11 mouse cellular contexts compared by ENCODE assay signal in the genomic region with DNA sequence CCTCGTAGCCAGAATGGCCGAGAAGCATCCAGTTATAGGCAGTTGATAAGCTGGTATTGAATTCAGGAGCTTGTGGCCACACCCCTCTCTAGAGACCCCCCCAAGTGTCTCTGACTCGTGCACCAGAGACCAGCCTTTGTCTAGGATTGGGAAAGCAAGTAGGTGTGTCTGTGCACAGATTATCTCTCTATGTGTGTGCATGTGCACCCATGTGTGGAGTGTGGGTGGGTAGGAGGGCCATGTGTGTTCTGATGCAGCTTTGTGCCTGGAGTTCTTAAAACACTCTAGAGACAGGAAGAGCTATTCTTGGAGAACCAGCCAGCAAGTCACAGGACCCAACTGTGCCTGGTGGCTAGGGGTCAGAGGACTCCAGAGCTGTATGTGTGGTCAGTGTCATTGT. TPM values are rescaled to one million over a fixed set of nuclear protein-coding genes. Genes with fewer than 3 reads are reported as not detected.
DNase-seq lines count a peak whose midpoint lies in the region; ATAC-seq and TF ChIP-seq lines count a peak whose summit lies in the region.
"Had no signal": no experiment of that assay in that cellular context is flagged by ENCODE, and none has a peak within 500 bp of the region (broad histone marks: within the 10 kb centered on the region; RNA-seq: fewer than 3 reads in every experiment).

No protein-coding gene starts in this region.

- WGBS in liver, embryonic 13.5 days (ENCODE audit: insufficient replicate concordance) = 49% methylated on average over 3 of the region's 3 CpGs
- 85% methylated on average over 3 of the region's 3 CpGs for WGBS in neural tube, embryonic 15.5 days

- H3K36me3 ChIP-seq in liver, embryonic 13.5 days = no peaks in the 10 kb centered on the region; the same call in 1 of the 2 replicates
- 0 out of 2 replicates have a peak, but pooled peaks cover 4% of the 10 kb centered on the region for H3K36me3 ChIP-seq in neural tube, embryonic 15.5 days

- H3K27me3 ChIP-seq in liver, embryonic 13.5 days = no peaks in the 10 kb centered on the region
- no peaks in the 10 kb centered on the region for H3K27me3 ChIP-seq in neural tube, embryonic 15.5 days (replicated peaks)
- H3K27me3 ChIP-seq: embryonic facial prominence, embryonic 15.5 days; limb, embryonic 13.5 days had no signal

- no peak for TF ChIP-seq CTCF in layer of hippocampus, adult 2 months (conservative IDR thresholded peaks at IDR 0.05)

- peaks cover 66% of the 10 kb centered on the region for H3K4me1 ChIP-seq in brown adipose tissue, adult 24 weeks (ENCODE audit: control insufficient read depth, insufficient read depth, insufficient read length, low read length)
- peaks cover 95% of the 10 kb centered on the region for H3K4me1 ChIP-seq in liver, embryonic 13.5 days (replicated peaks)
- H3K4me1 ChIP-seq in neural tube, embryonic 15.5 days = peaks cover 28% of the 10 kb centered on the region

- ATAC-seq in liver, embryonic 13.5 days (ENCODE audit: low read depth) = 0 out of 2 replicates have a peak, but pooled peaks have one; percentile 11
- no peak for ATAC-seq in neural tube, embryonic 15.5 days (ENCODE audit: low FRiP score)

- no peak overlapping the region for H3K4me3 ChIP-seq in layer of hippocampus, adult 2 months
- H3K4me3 ChIP-seq in brown adipose tissue, adult 24 weeks (ENCODE audit: insufficient read depth, low read depth, low read length) = no peak overlapping the region
- no peak overlapping the region for H3K4me3 ChIP-seq in liver, embryonic 13.5 days (replicated peaks)
- H3K4me3 ChIP-seq in neural tube, embryonic 15.5 days (replicated peaks) = no peak overlapping the region
- H3K4me3 ChIP-seq: embryonic facial prominence, embryonic 15.5 days; limb, embryonic 13.5 days had no signal

- H3K4me2 ChIP-seq in liver, embryonic 13.5 days = no peak overlapping the region
- H3K4me2 ChIP-seq in neural tube, embryonic 15.5 days = no peak overlapping the region
- H3K4me2 ChIP-seq: embryonic facial prominence, embryonic 15.5 days; limb, embryonic 13.5 days had no signal

- peak overlapping the region; percentile 33; the same call in 1 of the 2 replicates for H3K9ac ChIP-seq in liver, embryonic 13.5 days
- no peak overlapping the region for H3K9ac ChIP-seq in neural tube, embryonic 15.5 days (replicated peaks)
- H3K9ac ChIP-seq: embryonic facial prominence, embryonic 15.5 days; limb, embryonic 13.5 days had no signal

- peak overlapping the region; percentile 80 for H3K27ac ChIP-seq in layer of hippocampus, adult 2 months
- peak overlapping the region; percentile 4; the same call in 1 of the 2 replicates for H3K27ac ChIP-seq in brown adipose tissue, adult 24 weeks (replicated peaks; ENCODE audit: low read depth, low read length)
- H3K27ac ChIP-seq in liver, embryonic 13.5 days = peak overlapping the region; percentile 69
- H3K27ac ChIP-seq in neural tube, embryonic 15.5 days (replicated peaks) = no peak overlapping the region
- H3K27ac ChIP-seq: limb, embryonic 13.5 days had no signal

- peak; percentile 96 for DNase-seq in heart, adult 11 months
- no peak for DNase-seq in heart, postnatal 36 days
- DNase-seq in layer of hippocampus, adult 2 months (ENCODE audit: low spot score in 2 of 2) = peak; percentile 37 to 51
- no peak for DNase-seq in layer of hippocampus, adult 9-10 months (ENCODE audit: low spot score)
- DNase-seq in liver, embryonic 13.5 days = no peak
- no peak for DNase-seq in cerebellum, adult 9-10 months
- DNase-seq: right cerebral cortex, postnatal 4 days had no signal

- H3K9me3 ChIP-seq in liver, embryonic 13.5 days (replicated peaks) = no peaks in the 10 kb centered on the region
- no peaks in the 10 kb centered on the region for H3K9me3 ChIP-seq in neural tube, embryonic 15.5 days (replicated peaks)
- H3K9me3 ChIP-seq: embryonic facial prominence, embryonic 15.5 days; limb, embryonic 13.5 days had no signal

- intact Hi-C loops in heart, postnatal 36 days (cut with DNase I) = loop anchor here (1.0 to 2.0 kb wide), 2 partner anchors 14 to 25 kb away; no protein-coding TSS in a partner anchor

RNA-seq across cellular contexts. Expression of a gene that starts 21.3 kb away (rescaled TPM):
- 10 to 100 TPM; 12.0 to 12.1 TPM for total RNA-seq in heart, postnatal 36 days (2021)
- 10 to 100 TPM; 20.5 to 24.4 TPM for total RNA-seq in layer of hippocampus, adult 2 months (2021)
- polyA plus RNA-seq in brown adipose tissue, adult 24 weeks (2012; ENCODE audit: insufficient read depth, insufficient read length, missing spikeins) = 7.3 and 9.1 TPM in 2 replicates
- 9.7 and 10.5 TPM in 2 replicates for polyA plus RNA-seq in liver, embryonic 13.5 days (2015; fragmentation: Nextera tagmentation; extraction: Ambion mirVana)
- 14.7 and 19.2 TPM in 2 replicates for polyA plus RNA-seq in neural tube, embryonic 15.5 days (2015; fragmentation: Nextera tagmentation; extraction: Ambion mirVana)

RNA-seq across cellular contexts. Expression of a gene that starts 32.8 kb away (rescaled TPM):
- 10 to 100 TPM; 88.4 to 91.4 TPM for total RNA-seq in heart, postnatal 36 days (2021)
- 10 to 100 TPM; 37.2 to 40.7 TPM for total RNA-seq in layer of hippocampus, adult 2 months (2021)
- polyA plus RNA-seq in brown adipose tissue, adult 24 weeks (2012; ENCODE audit: insufficient read depth, insufficient read length, missing spikeins) = 106 and 116 TPM in 2 replicates
- 36.2 TPM in 2 replicates for polyA plus RNA-seq in liver, embryonic 13.5 days (2015; fragmentation: Nextera tagmentation; extraction: Ambion mirVana)
- polyA plus RNA-seq in neural tube, embryonic 15.5 days (2015; fragmentation: Nextera tagmentation; extraction: Ambion mirVana) = 44.4 and 51.1 TPM in 2 replicates

RNA-seq across cellular contexts. Expression of a gene that starts 33.0 kb away (rescaled TPM):
- 100 to 1,000 TPM; 133 to 138 TPM for total RNA-seq in heart, postnatal 36 days (2021)
- 100 to 1,000 TPM; 447 to 453 TPM for total RNA-seq in layer of hippocampus, adult 2 months (2021)
- 90.9 and 113 TPM in 2 replicates for polyA plus RNA-seq in brown adipose tissue, adult 24 weeks (2012; ENCODE audit: insufficient read depth, insufficient read length, missing spikeins)
- polyA plus RNA-seq in liver, embryonic 13.5 days (2015; fragmentation: Nextera tagmentation; extraction: Ambion mirVana) = 177 and 182 TPM in 2 replicates
- polyA plus RNA-seq in neural tube, embryonic 15.5 days (2015; fragmentation: Nextera tagmentation; extraction: Ambion mirVana) = 381 and 389 TPM in 2 replicates

RNA-seq across cellular contexts. Expression of a gene that starts 33.6 kb away (rescaled TPM):
- 10 to 100 TPM; 22.2 to 25.8 TPM for total RNA-seq in heart, postnatal 36 days (2021)
- total RNA-seq in layer of hippocampus, adult 2 months (2021) = 10 to 100 TPM; 41.4 to 46.4 TPM
- 7.7 and 17.4 TPM in 2 replicates for polyA plus RNA-seq in brown adipose tissue, adult 24 weeks (2012; ENCODE audit: insufficient read depth, insufficient read length, missing spikeins)
- 82.8 and 84.9 TPM in 2 replicates for polyA plus RNA-seq in liver, embryonic 13.5 days (2015; fragmentation: Nextera tagmentation; extraction: Ambion mirVana)
- 137 and 142 TPM in 2 replicates for polyA plus RNA-seq in neural tube, embryonic 15.5 days (2015; fragmentation: Nextera tagmentation; extraction: Ambion mirVana)

RNA-seq across cellular contexts. Expression of a gene that starts 48.1 kb away (rescaled TPM):
- 10 to 100 TPM; 28.9 to 35.0 TPM for total RNA-seq in heart, postnatal 36 days (2021)
- total RNA-seq in layer of hippocampus, adult 2 months (2021) = 100 to 1,000 TPM; 274 to 297 TPM
- polyA plus RNA-seq in brown adipose tissue, adult 24 weeks (2012; ENCODE audit: insufficient read depth, insufficient read length, missing spikeins) = 29.6 and 45.0 TPM in 2 replicates
- polyA plus RNA-seq in liver, embryonic 13.5 days (2015; fragmentation: Nextera tagmentation; extraction: Ambion mirVana) = 54.2 and 62.4 TPM in 2 replicates
- polyA plus RNA-seq in neural tube, embryonic 15.5 days (2015; fragmentation: Nextera tagmentation; extraction: Ambion mirVana) = 170 and 175 TPM in 2 replicates

Comparison
In these comparisons a context has a peak if more than half of its experiments do, and no peak if none do; other contexts are left out.
1. DNase-seq: peak in heart, adult 11 months (single experiment) and layer of hippocampus, adult 2 months (2 of 2); none in heart, postnatal 36 days (0 of 2), layer of hippocampus, adult 9-10 months (single experiment), liver, embryonic 13.5 days (single experiment) and cerebellum, adult 9-10 months (single experiment).